Mouse (Mus musculus): Measurements from ENCODE around the gene Ulk3.

Gene Ulk3

GRCm38 (mm10) chr9:57574397-57574796 lies 14.9 kb upstream of the Ulk3 start:
- DNase-seq, result no peak

GRCm38 (mm10) chr9:57575577-57575976 lies 13.7 kb upstream of the Ulk3 start:
- DNase-seq, result no peak

DNA sequence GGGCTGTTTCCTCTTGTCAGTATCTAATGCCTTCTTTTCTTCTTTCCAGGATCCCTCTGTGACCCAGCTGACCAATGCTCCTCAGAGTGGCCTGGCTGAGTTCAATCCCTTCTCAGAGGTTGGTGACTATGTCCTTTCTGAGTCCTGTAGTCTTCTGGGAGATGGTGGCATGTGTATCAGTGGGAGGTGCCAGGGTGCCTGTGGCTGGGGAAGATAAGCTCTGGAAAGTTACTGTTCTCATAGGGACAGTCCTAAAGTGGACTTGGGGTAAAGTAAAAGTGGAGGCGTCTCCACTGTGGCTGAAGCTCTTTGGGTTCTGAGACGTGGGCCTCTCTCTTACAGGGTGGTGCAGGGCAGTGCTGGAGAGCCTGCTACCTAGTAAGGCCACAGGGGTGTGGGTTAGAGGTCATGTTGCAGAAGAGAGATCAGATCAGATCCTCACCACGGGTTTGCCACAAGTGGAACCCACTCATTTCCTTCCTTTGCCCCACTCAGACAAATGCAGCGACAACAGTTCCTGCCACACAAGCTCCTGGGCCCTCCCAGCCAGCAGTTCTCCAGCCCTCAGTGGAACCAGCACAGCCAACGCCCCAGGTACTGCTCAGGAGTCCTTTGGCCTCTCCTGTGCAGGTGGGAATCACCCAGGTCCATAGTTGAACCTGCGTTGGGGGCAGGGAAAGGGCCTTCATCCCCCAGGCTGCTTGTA lies 12.0 kb upstream of the Ulk3 start:
- DNase-seq, result no peak

DNA sequence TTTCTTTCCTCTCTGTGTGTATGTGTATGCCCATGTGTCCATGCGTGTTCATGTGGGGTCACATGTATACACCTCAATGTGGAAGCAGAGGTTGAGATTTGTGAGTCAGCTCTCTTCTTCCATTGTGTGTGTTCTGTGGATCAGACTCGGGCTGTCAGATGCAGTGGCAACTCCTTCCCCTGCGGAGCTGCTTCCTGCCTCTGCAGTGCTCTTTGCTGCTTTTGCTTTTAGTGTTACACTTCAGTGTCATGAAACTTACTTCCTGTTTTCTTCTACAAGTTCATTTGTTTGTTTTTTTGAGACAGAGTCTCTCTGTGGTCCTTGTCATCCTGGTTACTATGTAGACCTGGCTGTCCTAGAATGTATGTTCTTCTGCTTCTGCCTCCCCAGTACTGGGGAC lies 4.3 kb upstream of the Ulk3 start:
- no peak for DNase-seq

GRCm38 (mm10) chr9:57590726-57591125 lies 1.5 kb downstream of the Ulk3 start:
- DNase-seq, result no peak

GRCm38 (mm10) chr9:57593454-57594173 lies 4.4 kb downstream of the Ulk3 start:
- DNase-seq, result no peak

- DNase-seq, result no peak
These were observed 4.9 kb downstream of the Ulk3 start for GRCm38 (mm10) chr9:57594174-57594509.

- DNase-seq, result no peak
These were observed 8.0 kb downstream of the Ulk3 start for GRCm38 (mm10) chr9:57597265-57597664.

- DNase-seq, result no peak
These were observed 8.7 kb downstream of the Ulk3 start for GRCm38 (mm10) chr9:57597929-57598382.

DNA sequence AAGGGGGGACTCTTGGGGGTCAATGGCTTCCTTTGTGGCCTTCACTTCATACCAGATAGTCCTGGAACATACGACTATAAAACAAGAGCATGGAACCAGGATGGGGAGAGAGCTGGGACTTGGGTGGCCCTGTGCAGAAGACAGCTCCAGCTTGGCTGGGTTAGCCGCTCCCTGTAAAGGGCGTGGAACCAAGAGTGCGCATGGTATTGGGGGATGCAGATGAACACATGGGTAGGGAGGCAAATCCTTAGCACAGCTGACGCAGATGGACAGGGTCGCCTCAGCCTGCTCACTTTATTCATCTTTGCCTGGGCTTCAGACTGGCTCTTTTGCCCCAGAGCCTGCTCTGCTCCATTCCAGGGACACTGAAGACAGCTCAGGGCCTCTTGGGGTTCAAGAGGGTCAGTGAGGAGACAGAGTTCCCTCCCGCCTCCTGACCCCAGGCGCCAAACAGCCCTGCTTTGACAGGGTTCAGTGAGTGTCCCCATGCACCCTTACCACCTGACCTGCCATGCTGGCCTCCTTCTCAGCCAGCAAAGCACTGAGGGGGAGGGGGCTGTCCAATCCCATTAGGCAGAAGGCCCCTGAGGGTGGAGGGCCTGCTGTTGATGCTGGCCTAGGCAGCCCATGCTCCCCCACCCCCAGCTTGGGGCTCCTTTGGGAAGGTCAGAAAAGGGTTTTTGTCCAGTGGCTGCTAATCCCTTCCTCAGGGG lies 9.8 kb downstream of the Ulk3 start:
- DNase-seq, result no peak

DNA sequence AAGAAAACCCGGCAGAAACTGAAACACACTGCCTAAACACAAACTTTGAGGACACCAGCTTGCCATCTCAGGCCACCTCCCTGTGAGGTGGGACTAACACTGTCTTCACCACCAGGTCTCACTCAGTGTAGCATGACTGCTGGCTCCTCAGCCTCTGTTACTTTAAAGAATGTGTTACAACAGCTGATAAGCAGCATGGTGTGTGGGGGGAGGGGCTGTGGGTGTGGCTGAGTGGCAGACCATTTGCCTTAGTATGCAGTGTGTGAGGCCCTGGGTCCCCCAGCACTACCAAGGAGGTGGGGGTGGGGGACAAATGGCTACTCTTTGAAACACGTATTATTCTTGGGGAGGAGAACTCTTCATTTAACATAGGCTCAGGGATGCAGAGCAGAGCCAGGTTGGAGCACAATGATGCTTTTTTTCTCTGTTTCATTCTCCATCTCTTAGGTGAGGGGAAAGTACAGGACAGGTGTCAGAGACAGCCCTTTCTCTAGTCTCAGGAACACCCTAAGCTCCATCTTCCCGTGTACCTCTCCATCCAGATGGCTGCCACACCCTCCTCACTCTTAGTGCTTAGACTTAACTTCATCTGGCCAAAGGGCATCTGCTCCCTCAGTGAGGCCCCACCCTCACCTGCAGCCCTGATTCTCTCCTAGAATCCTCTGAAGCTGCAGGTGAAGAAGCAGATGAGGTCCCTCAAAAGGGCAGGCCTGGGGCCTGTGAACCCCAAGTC lies 11.5 kb downstream of the Ulk3 start:
- no peak for DNase-seq

DNA sequence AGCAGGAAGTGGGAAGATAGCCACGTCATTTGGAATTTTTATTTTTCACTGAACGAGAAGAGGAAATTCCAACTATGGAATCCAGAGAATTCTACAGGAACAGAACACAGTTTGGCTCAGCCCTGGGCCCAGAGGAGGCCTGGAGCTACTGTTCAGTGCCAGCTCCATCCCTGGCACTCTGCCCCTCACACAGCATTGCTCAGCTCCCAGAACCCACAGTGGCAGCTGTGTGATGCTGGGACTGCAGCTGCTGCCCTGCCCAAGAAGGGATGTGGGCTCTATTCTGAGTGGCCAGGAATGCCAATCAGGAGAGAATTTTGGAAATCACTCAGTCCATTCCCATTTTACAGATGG lies 12.1 kb downstream of the Ulk3 start:
- DNase-seq, result no peak

GRCm38 (mm10) chr9:57602098-57602497 lies 12.8 kb downstream of the Ulk3 start:
- no peak for DNase-seq

GRCm38 (mm10) chr9:57604875-57605274 lies 15.6 kb downstream of the Ulk3 start:
- DNase-seq, result no peak

GRCm38 (mm10) chr9:57605503-57605902 lies 16.3 kb downstream of the Ulk3 start:
- no peak for DNase-seq

DNA sequence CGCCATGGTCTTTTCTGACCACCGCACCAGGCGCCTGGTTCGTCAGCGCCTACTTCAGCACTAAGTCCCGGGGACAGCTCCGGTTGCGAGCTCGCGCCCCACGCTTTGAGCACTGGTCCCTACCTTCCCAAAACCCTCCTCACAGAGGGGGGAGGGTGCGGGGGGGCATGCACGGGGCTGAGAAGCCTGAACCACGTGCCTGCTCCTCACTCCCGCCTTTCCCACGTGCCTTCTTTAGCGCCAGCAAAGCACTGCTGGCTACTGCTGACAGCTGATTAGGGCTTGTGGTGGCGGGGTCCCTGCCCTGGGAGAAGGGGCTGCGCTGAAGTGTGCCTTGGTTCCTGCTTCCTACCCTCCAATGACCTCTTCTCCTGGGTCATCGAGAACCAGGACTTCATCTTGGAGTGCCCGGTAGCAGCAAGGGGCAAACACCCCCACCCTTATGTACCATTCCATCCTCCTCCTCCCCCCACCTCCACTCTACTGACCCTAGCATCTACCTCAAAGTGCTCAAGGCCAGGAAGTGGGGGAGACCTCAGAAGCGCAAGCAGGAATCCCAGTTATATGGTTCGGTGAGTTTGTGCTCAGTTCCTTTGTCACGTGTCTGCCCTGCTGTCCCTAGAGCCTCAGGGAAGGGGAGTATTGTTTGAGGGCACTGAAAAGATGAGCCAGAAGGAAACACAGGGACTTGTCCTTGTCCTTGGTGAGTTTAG lies 17.0 kb downstream of the Ulk3 start, which contains the start of gene Cplx3:
Gene Cplx3, minus strand, starts transcription at position 143 of the 713 bp plus-strand sequence.
- DNase-seq, result no peak

DNA sequence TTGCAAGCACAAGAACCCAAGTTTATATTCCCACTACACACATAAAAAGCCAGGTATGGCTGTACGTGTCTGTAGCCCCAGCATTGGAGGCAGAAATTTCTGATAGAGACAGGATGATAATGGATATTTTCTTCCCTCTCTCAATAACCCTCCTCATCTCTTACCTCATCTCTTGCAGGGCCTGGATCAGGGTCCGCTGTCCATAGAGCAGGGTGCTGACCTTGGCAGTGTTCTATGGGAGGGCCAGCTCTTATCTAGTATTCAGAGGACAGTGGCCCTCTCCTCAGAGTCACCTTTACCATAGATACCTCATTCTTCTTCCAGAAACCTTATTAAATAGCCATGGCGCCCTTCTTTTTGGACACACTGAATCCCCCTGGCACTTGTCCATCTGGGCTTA lies 20.6 kb downstream of the Ulk3 start:
- DNase-seq, result no peak

- no peak for DNase-seq
These were observed 21.1 kb downstream of the Ulk3 start for GRCm38 (mm10) chr9:57610359-57610826.

DNA sequence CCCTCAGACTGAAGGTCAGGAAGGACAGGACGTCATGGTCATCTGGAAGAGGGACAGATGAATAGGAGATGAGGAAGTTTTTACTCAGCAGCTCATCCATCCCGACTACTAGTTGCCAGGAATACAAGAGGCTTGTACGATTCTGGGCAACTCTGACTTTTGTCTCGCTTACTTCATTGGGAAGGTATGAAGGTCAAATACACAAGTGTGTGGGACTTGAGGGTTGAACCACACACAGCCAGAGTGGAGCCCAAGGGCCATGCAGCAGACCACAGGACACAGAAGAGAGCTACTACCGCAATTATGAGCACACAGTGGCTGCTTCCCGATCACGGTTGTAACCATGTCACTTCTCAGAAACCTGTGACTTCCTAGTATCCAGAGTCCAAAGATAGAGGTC lies 23.3 kb downstream of the Ulk3 start:
- no peak for DNase-seq

DNA sequence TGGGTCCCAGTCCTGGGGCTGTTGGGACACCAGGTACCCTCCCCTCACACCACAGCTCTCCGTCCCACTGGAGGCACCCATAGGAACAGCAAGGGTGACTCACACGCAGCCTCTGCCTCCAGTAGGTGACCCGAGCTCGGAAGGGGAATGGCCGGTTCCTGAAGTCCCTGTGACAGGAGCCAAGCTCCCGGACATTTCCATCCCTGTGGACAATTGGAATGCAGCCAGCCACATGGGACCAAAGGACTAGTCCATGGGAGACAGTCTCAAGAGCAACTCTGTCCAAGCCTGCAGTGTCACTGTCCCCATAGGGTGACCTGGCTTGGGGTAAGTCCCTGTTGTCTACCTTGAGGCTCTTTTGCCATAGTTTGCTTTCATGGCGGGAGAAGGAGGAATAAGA lies 24.7 kb downstream of the Ulk3 start:
- no peak for DNase-seq

- DNase-seq, result no peak
These were observed 25.5 kb downstream of the Ulk3 start for GRCm38 (mm10) chr9:57614786-57615185.

GRCm38 (mm10) chr9:57617556-57618169 lies 28.4 kb downstream of the Ulk3 start:
- DNase-seq, result no peak

Measured in cerebellum, adult 8-10 months (tissue).